Mouse (Mus musculus): ENCODE measurements around the gene Vmn2r89. TPM values are rescaled to one million over a fixed set of nuclear protein-coding genes. Genes with fewer than 3 reads are reported as not detected.

The Vmn2r89 gene
- total RNA-seq, 1 experiment from 2014 or later: not detected

Other genes starting within 250 kb of the Vmn2r89 start
- gene Ear14, start 248.5 kb upstream of the Vmn2r89 start, total RNA-seq (2017): not detected in 2 replicates
- gene Rnase2a, start 195.7 kb upstream of the Vmn2r89 start, total RNA-seq (2017): not detected in 2 replicates
- gene Gm7247, start 90.1 kb upstream of the Vmn2r89 start, total RNA-seq (2017): not detected in 2 replicates
- not detected in 2 replicates for gene Vmn2r88, start 41.0 kb upstream of the Vmn2r89 start, total RNA-seq (2017)
- gene Gm5622, start 100.9 kb downstream of the Vmn2r89 start, total RNA-seq (2017): not detected in 2 replicates
- not detected in 2 replicates for gene Gm17175, start 122.2 kb downstream of the Vmn2r89 start, total RNA-seq (2017)
- gene Gm17174, start 140.3 kb downstream of the Vmn2r89 start, total RNA-seq (2017): not detected in 2 replicates
- not detected in 2 replicates for gene Gm17078, start 159.5 kb downstream of the Vmn2r89 start, total RNA-seq (2017)
- gene Gm4181, start 183.8 kb downstream of the Vmn2r89 start, total RNA-seq (2017): not detected in 2 replicates
- not detected in 2 replicates for gene Gm17079, start 243.6 kb downstream of the Vmn2r89 start, total RNA-seq (2017)

Data from neutrophil, adult 5-6 weeks (primary cell).